Mouse (Mus musculus) gastrocnemius, adult 2 months (tissue): Measurements from ENCODE around the gene Kif24. TPM values are rescaled to one million over a fixed set of nuclear protein-coding genes. Genes with fewer than 3 reads are reported as not detected.

Source experiments
- DNase-seq: peaks from one replicate; pipeline ENCODE4 v3.0.0; 2022
- H3K27ac ChIP-seq: fragments of 200-600 bp; 2 replicates; pipeline ENCODE4 v1.8.1; 2022; ENCODE audit warnings: mild to moderate bottlenecking
- H3K4me3 ChIP-seq: fragments of 200-600 bp; 2 replicates; pipeline ENCODE4 v1.8.1; 2022; ENCODE audit warnings: mild to moderate bottlenecking, moderate library complexity
- CTCF ChIP-seq: fragments of 200-600 bp; IDR thresholded peaks from 2 replicates; pipeline ENCODE4 v1.8.1; 2022; ENCODE audit warnings: antibody characterized with exemption, mild to moderate bottlenecking, moderate library complexity
- intact Hi-C: fragments of 180-260 bp; cut with DNase I; formaldehyde crosslinking; loops from one replicate; pipeline ENCODE4 v1.15.1; 2025
- total RNA-seq, 2 experiments: library from RNA; stranded (reverse); gene quantifications; 2 replicates each; pipeline ENCODE4 v1.2.3; 2021

Gene Kif24
- total RNA-seq, 2 experiments from 2014 or later, result 0.31 to 0.33 TPM

GRCm38 (mm10) chr4:41499619-41500018 lies 34.9 kb upstream of the Kif24 start:
- Histone ChIP-seq H3K4me3 (peak overlapping the region; percentile 87), H3K27ac (peak overlapping the region; percentile 99)
- no peak for TF ChIP-seq CTCF
- peak; percentile 40 for DNase-seq
- intact Hi-C loops, result no loop called here

- Histone ChIP-seq H3K4me3 (peak overlapping the region; percentile 87), H3K27ac (peak overlapping the region; percentile 99)
- DNase-seq, result no peak
- no peak for TF ChIP-seq CTCF
- intact Hi-C loops, result no loop called here
Measured at GRCm38 (mm10) chr4:41498921-41499391, 34.3 kb upstream of the Kif24 start.

DNA sequence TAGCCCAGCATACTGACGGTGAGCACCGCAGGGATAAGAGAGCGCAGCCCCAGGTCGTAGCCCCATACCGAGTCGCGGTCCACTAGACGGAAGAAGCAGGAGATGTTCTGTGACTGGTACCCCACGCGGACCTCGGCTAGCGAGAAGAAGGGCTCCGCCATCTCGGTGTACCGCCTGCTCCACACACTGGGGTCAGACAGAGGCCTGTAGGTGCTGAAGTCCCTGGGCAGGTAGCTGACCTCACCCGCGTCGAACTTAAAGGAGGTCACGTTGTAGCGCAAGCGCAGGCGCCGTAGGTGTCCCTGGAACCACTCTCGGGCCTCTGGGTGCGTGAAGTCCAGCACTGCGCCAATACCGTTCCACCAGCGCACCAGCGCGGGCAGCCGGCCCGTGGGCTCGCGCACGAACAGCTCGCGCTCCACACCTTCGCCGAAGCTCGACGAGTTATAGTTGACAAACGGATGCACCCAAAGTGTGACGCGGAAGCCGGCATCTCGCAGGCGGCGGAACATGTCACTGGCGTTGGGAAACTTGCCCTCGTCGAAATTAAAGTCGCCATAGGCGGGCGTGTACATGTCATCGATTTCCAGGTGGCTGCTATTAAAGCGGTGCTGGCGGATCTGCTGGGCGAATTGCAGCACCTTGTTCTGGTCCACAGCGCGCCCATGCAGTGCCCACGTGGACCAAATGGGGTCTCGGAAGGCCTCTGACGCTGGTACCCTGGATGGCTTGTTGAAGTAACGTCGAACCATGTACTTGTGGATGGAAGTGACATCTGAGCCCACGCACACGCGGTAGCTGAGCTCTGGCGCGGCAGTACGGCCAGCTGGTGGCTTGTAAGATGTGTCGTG lies 33.5 kb upstream of the Kif24 start:
- H3K27ac ChIP-seq, result 0 out of 2 replicates have a peak overlapping the region, but pooled peaks have one; percentile 8
- H3K4me3 ChIP-seq, result peak overlapping the region; percentile 87
- peak; percentile 34 for DNase-seq
- TF ChIP-seq CTCF, result no peak
- intact Hi-C loops, result no loop called here

- TF ChIP-seq CTCF, result no peak
- intact Hi-C loops, result no loop called here
- Histone ChIP-seq H3K27ac (0 out of 2 replicates have a peak overlapping the region, but pooled peaks have one; percentile 6), H3K4me3 (peak overlapping the region; percentile 87)
- peak; percentile 39 for DNase-seq
Measured at GRCm38 (mm10) chr4:41497579-41497978, 32.9 kb upstream of the Kif24 start.

- no peak for TF ChIP-seq CTCF
- H3K4me3 ChIP-seq, result no peak overlapping the region; the same call in 1 of the 2 replicates
- intact Hi-C loops, result no loop called here
Measured at GRCm38 (mm10) chr4:41497046-41497445, 32.4 kb upstream of the Kif24 start.

GRCm38 (mm10) chr4:41495850-41496249 lies 31.2 kb upstream of the Kif24 start:
- H3K4me3 ChIP-seq, result peak overlapping the region; percentile 14; the same call in 1 of the 2 replicates
- DNase-seq, result peak; percentile 48
- no peak for TF ChIP-seq CTCF
- intact Hi-C loops, result no loop called here
- peak overlapping the region; percentile 50 for H3K27ac ChIP-seq

More at GRCm38 (mm10) chr4:41497046-41497445, 32.4 kb upstream of the Kif24 start:
- no peak for DNase-seq
- H3K27ac ChIP-seq, result 0 out of 2 replicates have a peak overlapping the region, but pooled peaks have one; percentile 6

- Histone ChIP-seq H3K4me3 (no peak overlapping the region; the same call in 1 of the 2 replicates), H3K27ac (peak overlapping the region; percentile 50; the same call in 1 of the 2 replicates)
- no peak for TF ChIP-seq CTCF
- intact Hi-C loops, result no loop called here
- DNase-seq, result peak; percentile 33
Measured at GRCm38 (mm10) chr4:41495076-41495475, 30.4 kb upstream of the Kif24 start.

- intact Hi-C loops, result no loop called here
- Histone ChIP-seq H3K27ac (peak overlapping the region; percentile 21; the same call in 1 of the 2 replicates), H3K4me3 (no peak overlapping the region)
- no peak for TF ChIP-seq CTCF
- no peak for DNase-seq
Measured at GRCm38 (mm10) chr4:41494378-41494777, 29.7 kb upstream of the Kif24 start.

DNA sequence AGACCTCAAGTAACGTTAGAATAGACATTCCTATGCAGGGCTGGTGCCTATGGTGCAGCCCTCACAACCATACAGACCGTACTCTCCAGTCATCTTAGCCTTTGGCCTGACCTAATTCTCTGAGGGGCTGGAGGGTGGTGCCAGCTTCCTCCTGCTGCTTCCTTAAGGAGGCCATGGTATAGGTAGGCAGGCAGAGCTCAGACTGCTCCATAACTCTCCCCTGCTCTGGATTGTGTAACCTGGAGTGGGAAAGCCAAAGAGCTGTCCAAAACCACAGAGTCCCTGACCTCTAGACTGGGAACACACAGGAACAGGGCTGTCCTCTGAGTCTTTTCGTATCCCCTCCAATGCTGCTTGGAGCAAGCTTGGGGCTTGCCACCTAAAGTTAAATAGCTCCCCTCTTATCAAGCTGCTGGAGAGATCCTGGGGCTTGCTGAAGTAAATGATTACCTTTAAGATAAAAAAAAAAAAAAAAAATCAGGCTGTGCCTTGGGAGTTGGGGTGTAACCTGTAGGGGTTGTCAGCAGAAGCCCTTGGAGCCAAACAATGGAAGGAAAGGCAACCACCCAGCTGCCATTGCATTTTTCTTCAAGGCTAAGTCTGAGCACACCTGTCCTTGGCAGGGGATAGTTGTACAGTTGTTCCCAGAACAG lies 28.9 kb upstream of the Kif24 start:
- intact Hi-C loops, result no loop called here
- no peak for DNase-seq
- Histone ChIP-seq H3K27ac (no peak overlapping the region), H3K4me3 (no peak overlapping the region)
- TF ChIP-seq CTCF, result no peak

- Histone ChIP-seq H3K27ac (no peak overlapping the region), H3K4me3 (no peak overlapping the region)
- no peak for TF ChIP-seq CTCF
- no peak for DNase-seq
- intact Hi-C loops, result no loop called here
Measured at GRCm38 (mm10) chr4:41492951-41493350, 28.3 kb upstream of the Kif24 start.

GRCm38 (mm10) chr4:41481601-41482017 lies 16.9 kb upstream of the Kif24 start:
- TF ChIP-seq CTCF, result no peak; the same call in 1 of the 2 replicates
- peak overlapping the region; percentile 36 for H3K4me3 ChIP-seq
- intact Hi-C loops, result loop anchor here (2.0 kb wide), 1 partner anchor 21 kb away; the partner anchor contains the start of gene AI464131
- peak; percentile 80 for DNase-seq
- H3K27ac ChIP-seq, result peak overlapping the region; percentile 87

DNA sequence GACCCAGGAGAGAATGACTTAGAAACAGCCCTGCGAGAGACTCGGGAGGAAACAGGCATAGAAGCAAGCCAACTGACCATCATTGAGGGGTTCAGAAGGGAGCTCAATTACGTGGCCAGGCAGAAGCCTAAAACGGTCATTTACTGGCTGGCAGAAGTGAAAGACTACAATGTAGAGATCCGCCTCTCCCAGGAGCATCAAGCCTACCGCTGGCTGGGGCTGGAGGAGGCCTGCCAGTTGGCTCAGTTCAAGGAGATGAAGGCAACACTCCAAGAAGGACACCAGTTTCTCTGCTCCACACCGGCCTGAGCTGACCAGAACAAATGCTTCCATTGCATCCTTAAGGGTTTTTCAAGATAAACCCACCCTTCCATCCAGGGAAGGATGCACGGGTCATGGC lies 15.6 kb upstream of the Kif24 start:
- intact Hi-C loops, result loop anchor here (2.0 kb wide), 1 partner anchor 23 kb away; the partner anchor contains the start of gene AI464131
- peak overlapping the region; percentile 87 for H3K27ac ChIP-seq
- H3K4me3 ChIP-seq, result peak overlapping the region; percentile 5; the same call in 1 of the 2 replicates
- DNase-seq, result peak; percentile 87
- no peak for TF ChIP-seq CTCF

GRCm38 (mm10) chr4:41479456-41479804 lies 14.7 kb upstream of the Kif24 start:
- TF ChIP-seq CTCF, result no peak
- DNase-seq, result no peak
- Histone ChIP-seq H3K4me3 (peak overlapping the region; percentile 5; the same call in 1 of the 2 replicates), H3K27ac (peak overlapping the region; percentile 87)
- intact Hi-C loops, result no loop called here
